Mouse (Mus musculus): Measurements from ENCODE around the gene Msi1. TPM values are rescaled to one million over a fixed set of nuclear protein-coding genes. Genes with fewer than 3 reads are reported as not detected.

Gene Msi1
- polyA plus RNA-seq, 1 experiment from 2014 or later: 8.0 TPM

GRCm38 (mm10) chr5:115498307-115499240, 69.2 kb downstream of the Msi1 start:
- no peak for ATAC-seq (ENCODE audit: insufficient read depth, low FRiP score, low read depth)
- Histone ChIP-seq H3K27ac (no peak overlapping the region), H3K4me3 (replicated peaks) (no peak overlapping the region), H3K9ac (no peak overlapping the region), H3K36me3 (no peaks in the 10 kb centered on the region), H3K4me2 (no peak overlapping the region), H3K9me3 (no peaks in the 10 kb centered on the region), H3K27me3 (replicated peaks) (no peaks in the 10 kb centered on the region), H3K4me1 (0 out of 2 replicates have a peak, but pooled peaks cover 8% of the 10 kb centered on the region)
- 44% methylated on average over 9 of the region's 9 CpGs for WGBS

GRCm38 (mm10) chr5:115500383-115500935, 71.1 kb downstream of the Msi1 start:
- no peak overlapping the region for H3K4me2 ChIP-seq
- no peaks in the 10 kb centered on the region for H3K36me3 ChIP-seq
- ATAC-seq (ENCODE audit: insufficient read depth, low FRiP score, low read depth): no peak
- no peak overlapping the region for H3K4me3 ChIP-seq (replicated peaks)
- H3K4me1 ChIP-seq: no peaks in the 10 kb centered on the region
- WGBS: 72% methylated on average over 12 of the region's 12 CpGs
- no peaks in the 10 kb centered on the region for H3K9me3 ChIP-seq
- H3K27ac ChIP-seq: no peak overlapping the region
- H3K27me3 ChIP-seq (replicated peaks): no peaks in the 10 kb centered on the region
- no peak overlapping the region for H3K9ac ChIP-seq

- ATAC-seq (ENCODE audit: insufficient read depth, low FRiP score, low read depth): no peak
- H3K27me3 ChIP-seq (replicated peaks): no peaks in the 10 kb centered on the region
- peaks cover 11% of the 10 kb centered on the region for H3K4me1 ChIP-seq
- H3K4me3 ChIP-seq (replicated peaks): no peak overlapping the region
- H3K36me3 ChIP-seq: no peaks in the 10 kb centered on the region
- H3K4me2 ChIP-seq: no peak overlapping the region
- no peaks in the 10 kb centered on the region for H3K9me3 ChIP-seq
- 49% methylated on average over 12 of the region's 12 CpGs for WGBS
- no peak overlapping the region for H3K27ac ChIP-seq
- H3K9ac ChIP-seq: no peak overlapping the region
Observed at GRCm38 (mm10) chr5:115503035-115503434, 73.6 kb downstream of the Msi1 start.

Other genes starting within 250 kb of the Msi1 start
- gene Cabp1, start 235.2 kb upstream of the Msi1 start, polyA plus RNA-seq (2015; fragmentation: Nextera tagmentation; extraction: Ambion mirVana): 1.5 and 1.6 TPM in 2 replicates
- 106 and 116 TPM in 2 replicates for gene Pop5, start 193.8 kb upstream of the Msi1 start, polyA plus RNA-seq (2015; fragmentation: Nextera tagmentation; extraction: Ambion mirVana)
- 138 and 139 TPM in 2 replicates for gene Rnf10, start 156.7 kb upstream of the Msi1 start, polyA plus RNA-seq (2015; fragmentation: Nextera tagmentation; extraction: Ambion mirVana)
- gene Coq5, start 149.9 kb upstream of the Msi1 start, polyA plus RNA-seq (2015; fragmentation: Nextera tagmentation; extraction: Ambion mirVana): 46.5 and 47.9 TPM in 2 replicates
- 1,324 and 1,567 TPM in 2 replicates for gene Dynll1, start 128.6 kb upstream of the Msi1 start, polyA plus RNA-seq (2015; fragmentation: Nextera tagmentation; extraction: Ambion mirVana)
- gene Srsf9, start 102.4 kb upstream of the Msi1 start, polyA plus RNA-seq (2015; fragmentation: Nextera tagmentation; extraction: Ambion mirVana): 233 and 262 TPM in 2 replicates
- 23.0 and 26.6 TPM in 2 replicates for gene Gatc, start 88.4 kb upstream of the Msi1 start, polyA plus RNA-seq (2015; fragmentation: Nextera tagmentation; extraction: Ambion mirVana)
- 52.0 and 58.1 TPM in 2 replicates for gene Triap1, start 88.4 kb upstream of the Msi1 start, polyA plus RNA-seq (2015; fragmentation: Nextera tagmentation; extraction: Ambion mirVana)
- gene Cox6a1, start 80.6 kb upstream of the Msi1 start, polyA plus RNA-seq (2015; fragmentation: Nextera tagmentation; extraction: Ambion mirVana): 1,002 and 1,095 TPM in 2 replicates
- gene Pla2g1b, start 36.7 kb downstream of the Msi1 start, polyA plus RNA-seq (2015; fragmentation: Nextera tagmentation; extraction: Ambion mirVana): 12.0 and 15.4 TPM in 2 replicates
- 21.7 and 26.6 TPM in 2 replicates for gene Sirt4, start 55.1 kb downstream of the Msi1 start, polyA plus RNA-seq (2015; fragmentation: Nextera tagmentation; extraction: Ambion mirVana)
- 37.0 and 43.0 TPM in 2 replicates for gene Pxn, start 77.1 kb downstream of the Msi1 start, polyA plus RNA-seq (2015; fragmentation: Nextera tagmentation; extraction: Ambion mirVana)
- 1,425 and 1,562 TPM in 2 replicates for gene Rplp0, start 129.9 kb downstream of the Msi1 start, polyA plus RNA-seq (2015; fragmentation: Nextera tagmentation; extraction: Ambion mirVana)
- 34.9 and 36.4 TPM in 2 replicates for gene Gcn1l1, start 135.7 kb downstream of the Msi1 start, polyA plus RNA-seq (2015; fragmentation: Nextera tagmentation; extraction: Ambion mirVana)
- gene Rab35, start 202.3 kb downstream of the Msi1 start, polyA plus RNA-seq (2015; fragmentation: Nextera tagmentation; extraction: Ambion mirVana): 16.3 and 16.7 TPM in 2 replicates

Measured in stomach, embryonic 15.5 days (tissue).